Mouse (Mus musculus): ENCODE measurements around the gene Trim30a.
"Not testable (repeated sequence)": the region's sequence is repeated elsewhere in the genome, so short reads cannot be mapped to it uniquely, and the experiment has no call there.

Gene Trim30a

GRCm38 (mm10) chr7:104465065-104465744 lies at the start of gene Trim30a:
Gene Trim30a, minus strand, starts transcription at chr7:104465193.
- no peak for DNase-seq (ENCODE audit: low spot score)

- not testable (repeated sequence) for DNase-seq (ENCODE audit: low spot score)
These were observed 42.5 kb upstream of the Trim30a start, which contains the start of gene Trim30d for GRCm38 (mm10) chr7:104507421-104508065. Gene Trim30d, minus strand, starts transcription at chr7:104507849.

- no peak for DNase-seq (ENCODE audit: low spot score)
These were observed 36.8 kb upstream of the Trim30a start for GRCm38 (mm10) chr7:104501589-104502371.

DNA sequence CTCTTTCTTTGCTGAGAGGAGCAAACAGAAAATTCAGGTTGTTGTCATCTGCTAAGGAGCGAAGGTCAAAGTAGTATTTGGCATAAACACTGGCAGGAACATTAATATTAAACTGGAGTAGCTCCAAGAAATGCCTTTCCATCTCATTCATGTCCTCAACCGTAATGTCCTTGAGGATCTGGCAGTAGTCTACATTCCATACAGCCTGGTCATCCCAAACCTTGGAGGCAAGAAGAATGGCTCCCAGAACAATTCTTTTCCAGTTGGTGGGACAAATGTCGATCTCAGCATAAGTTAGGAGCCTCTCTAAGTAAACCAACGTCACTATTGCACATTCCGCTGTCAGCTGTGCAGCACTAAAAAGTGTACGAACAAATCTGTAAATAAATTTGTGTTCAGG lies 36.2 kb upstream of the Trim30a start:
- DNase-seq (ENCODE audit: low spot score): not testable (repeated sequence)

DNA sequence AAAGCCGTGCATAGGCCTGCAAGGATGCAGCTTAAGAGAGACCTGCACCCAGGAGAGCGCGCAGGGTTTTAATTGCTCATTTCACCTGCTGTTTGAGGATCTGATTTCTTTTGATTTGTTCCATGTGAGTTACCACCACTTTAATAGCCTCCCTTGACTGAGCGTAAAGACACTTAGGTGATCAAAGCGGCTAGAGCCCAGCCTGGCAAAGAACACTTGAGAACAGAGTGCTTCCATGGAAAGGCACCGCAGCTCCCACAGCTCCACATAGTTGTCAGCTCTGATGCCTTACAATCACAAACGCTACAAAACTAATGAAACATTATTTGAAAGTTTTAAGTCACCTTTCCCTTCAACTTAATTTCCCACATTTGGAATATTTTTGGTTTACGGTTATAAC lies 34.5 kb upstream of the Trim30a start:
- not testable (repeated sequence) for DNase-seq (ENCODE audit: low spot score)

GRCm38 (mm10) chr7:104445961-104446645 lies 18.9 kb downstream of the Trim30a start:
- DNase-seq (ENCODE audit: low spot score): no peak

DNA sequence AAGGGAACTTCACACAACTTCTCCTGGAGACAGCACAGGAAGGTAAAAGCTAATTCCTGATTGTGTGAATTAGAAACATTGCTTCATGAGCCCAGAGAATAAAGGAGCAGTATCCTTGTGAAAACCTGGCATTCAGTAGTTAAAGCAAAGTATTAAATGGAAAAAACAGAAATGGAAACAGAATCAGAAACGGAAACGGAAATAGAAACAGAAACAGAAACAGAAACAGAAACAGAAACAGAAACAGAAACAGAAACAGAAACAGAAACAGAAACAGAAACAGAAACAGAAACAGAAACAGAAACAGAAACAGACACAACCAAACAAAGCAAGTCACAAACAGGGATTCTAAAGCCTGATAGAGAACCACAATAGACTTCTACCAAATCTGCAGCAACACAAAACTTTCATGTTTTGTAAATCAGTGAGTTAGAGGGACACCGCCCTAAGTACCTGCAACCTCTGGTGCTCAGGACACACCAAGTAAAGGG lies 60.5 kb downstream of the Trim30a start:
- no peak for DNase-seq (ENCODE audit: low spot score)

- no peak for DNase-seq (ENCODE audit: low spot score)
These were observed 63.9 kb downstream of the Trim30a start for GRCm38 (mm10) chr7:104401140-104401539.

GRCm38 (mm10) chr7:104400698-104401097 lies 64.3 kb downstream of the Trim30a start, which contains the start of gene Trim30c:
Gene Trim30c, minus strand, starts transcription at chr7:104400837.
- no peak for DNase-seq (ENCODE audit: low spot score)

GRCm38 (mm10) chr7:104398492-104398891 lies 66.5 kb downstream of the Trim30a start:
- DNase-seq (ENCODE audit: low spot score): no peak

GRCm38 (mm10) chr7:104369736-104370414 lies 95.1 kb downstream of the Trim30a start, which contains the start of gene Trim30b:
Gene Trim30b, minus strand, starts transcription at chr7:104369884.
- DNase-seq (ENCODE audit: low spot score): no peak

GRCm38 (mm10) chr7:104366339-104366738 lies 98.7 kb downstream of the Trim30a start:
- no peak for DNase-seq (ENCODE audit: low spot score)
